Mouse (Mus musculus) thymus, adult 18-20 months (tissue): ENCODE data around the gene Tle3.

ENCODE experiments used
- DNase-seq, 2 experiments: peaks; one replicate each; pipeline ENCODE4 v3.0.0; 2022; ENCODE audit warnings: mixed read lengths in 2 of 2

Tle3 gene

GRCm38 (mm10) chr9:61398160-61398559 is 26.0 kb downstream of the Tle3 start:
- no peak for DNase-seq

- no peak for DNase-seq
Measured at GRCm38 (mm10) chr9:61400132-61400531, 28.0 kb downstream of the Tle3 start.

DNA sequence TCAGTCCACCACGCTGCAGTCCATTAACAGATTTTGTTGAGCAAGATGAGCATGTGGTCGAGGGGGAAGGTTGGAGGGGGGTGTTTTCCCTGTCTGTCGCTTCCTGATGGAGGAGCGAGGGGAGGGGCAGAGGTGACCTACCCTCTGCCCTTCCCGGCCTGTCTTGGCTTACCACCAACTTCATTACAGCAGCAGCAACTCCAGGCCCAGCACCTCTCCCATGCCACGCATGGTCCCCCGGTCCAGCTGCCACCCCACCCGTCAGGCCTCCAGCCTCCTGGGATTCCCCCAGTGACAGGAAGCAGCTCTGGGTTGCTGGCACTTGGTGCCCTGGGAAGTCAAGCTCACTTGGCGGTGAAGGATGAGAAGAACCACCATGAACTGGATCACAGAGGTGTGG is 29.5 kb downstream of the Tle3 start:
- no peak for DNase-seq

DNA sequence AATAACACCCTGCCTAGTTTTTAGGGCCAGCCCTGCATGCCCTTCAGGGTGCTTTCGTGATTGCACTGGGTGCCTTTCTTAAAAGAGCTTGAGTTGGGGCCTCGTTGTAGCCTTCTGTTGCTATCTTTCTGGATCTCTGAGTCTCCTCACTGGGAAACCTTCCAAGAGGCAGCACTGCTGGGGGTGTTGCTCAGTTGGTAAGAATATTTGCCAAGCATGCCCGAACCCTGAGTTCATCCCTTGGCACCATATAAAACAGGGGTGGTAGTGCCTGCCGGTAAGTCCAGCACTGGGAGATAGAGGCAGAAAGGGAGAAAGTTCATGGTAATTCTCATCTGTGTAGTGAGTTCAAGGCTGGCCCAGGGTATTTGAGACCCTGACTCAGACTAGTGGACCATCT is 30.1 kb downstream of the Tle3 start:
- DNase-seq = no peak

DNA sequence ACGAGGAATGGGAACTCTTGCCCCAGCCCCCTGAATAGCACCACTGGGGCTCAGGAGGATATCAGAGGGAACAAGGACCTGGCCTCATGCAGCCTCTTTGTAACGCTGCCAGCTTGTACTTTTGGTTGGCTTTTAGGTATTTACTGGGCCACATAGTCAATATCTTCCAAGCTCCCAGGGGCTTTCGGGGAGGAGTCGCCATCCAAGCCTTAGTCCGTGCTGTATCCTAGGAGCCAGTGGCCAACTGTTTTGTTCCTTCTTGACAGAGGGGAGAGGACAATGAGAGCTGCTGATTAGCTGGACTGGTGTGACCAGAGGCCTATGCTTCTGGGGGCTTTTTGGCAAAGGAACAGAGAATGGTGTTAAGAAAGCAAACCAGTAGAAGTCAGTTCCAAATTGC is 30.6 kb downstream of the Tle3 start:
- no peak for DNase-seq

DNA sequence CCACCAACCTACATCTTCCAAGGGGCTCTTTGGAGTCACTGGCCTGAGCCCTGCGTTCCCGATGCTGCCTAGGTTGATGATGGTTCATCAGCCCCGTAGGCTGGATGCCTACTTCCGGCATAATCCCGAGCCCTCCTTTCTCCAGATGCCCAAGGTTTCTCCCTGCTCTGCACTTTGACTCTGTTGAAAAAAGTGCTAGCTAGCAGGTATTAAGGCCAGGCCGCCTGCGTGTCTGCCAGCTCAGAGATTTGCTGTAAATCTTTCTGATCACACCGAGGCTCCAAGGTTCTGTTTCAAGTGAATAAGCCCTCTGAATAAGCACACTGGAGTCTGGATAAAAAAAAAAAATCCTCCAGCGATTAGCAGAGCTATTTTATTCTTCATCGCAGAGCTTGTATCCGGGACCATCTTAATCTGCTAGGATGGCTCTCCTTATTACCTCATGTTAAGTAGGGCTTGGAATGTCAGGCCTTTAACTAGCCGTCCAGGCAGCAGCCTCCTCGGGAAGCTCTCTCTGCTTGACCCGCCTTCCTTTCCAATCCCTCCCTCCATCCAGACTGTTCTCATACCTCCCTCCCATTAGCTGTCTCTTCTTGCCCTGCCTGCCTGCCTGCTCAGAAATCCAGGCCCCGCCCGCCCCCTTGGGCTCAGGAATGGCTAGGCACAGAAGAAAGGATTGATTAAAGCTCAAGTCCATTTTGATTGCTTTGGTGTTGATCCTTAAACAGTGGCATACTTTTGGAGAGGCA is 31.9 kb downstream of the Tle3 start:
- DNase-seq = no peak

DNA sequence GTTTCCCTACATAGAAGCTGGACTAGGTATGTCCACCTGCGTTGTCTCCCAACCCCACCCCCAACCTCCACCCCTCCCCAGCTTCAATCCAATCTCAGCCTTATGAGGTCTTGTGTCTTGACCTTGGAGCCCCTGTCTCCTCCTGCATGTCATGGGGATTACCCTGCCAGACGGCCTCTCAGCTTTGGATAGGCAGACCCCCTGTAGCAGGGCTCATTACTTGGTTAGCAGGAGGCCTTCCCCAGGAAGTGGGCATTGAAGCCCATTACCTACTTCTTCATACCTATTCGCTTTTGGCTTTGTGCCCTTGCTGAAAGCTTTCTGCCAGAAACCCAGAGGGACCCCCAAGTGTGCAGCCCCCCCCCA is 32.4 kb downstream of the Tle3 start:
- DNase-seq = no peak

DNA sequence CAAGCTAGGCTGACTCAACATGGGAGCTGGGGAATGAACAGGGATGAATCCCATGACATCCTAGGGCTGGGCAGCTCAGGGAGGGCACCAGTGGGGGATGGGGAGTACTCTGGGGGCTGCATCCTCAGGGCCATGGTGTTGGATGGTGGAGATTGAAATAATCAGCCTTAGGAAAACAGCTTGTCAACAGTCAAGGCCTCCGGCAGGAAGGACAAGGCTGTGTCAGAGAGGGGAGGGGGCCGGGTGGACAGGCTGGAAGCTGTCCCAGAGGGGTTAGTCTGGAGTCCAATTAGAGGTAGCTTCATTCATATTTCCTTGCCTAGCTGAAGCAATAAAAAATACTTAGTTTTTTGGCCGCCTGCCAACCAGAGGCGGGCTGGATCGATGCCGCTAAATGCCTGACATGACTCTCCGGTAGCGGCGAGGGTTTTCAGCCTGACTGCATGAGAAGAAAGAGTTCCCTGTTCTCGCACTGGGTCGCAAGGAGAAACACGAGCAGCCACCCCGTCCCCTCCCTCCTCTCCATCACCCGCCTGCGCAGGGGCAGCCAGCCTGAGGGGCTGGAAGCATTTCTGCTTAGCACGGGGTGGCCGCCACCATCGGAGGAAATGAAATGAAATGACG is 32.9 kb downstream of the Tle3 start:
- no peak for DNase-seq

- DNase-seq = no peak
Measured at GRCm38 (mm10) chr9:61406343-61406742, 34.2 kb downstream of the Tle3 start.

DNA sequence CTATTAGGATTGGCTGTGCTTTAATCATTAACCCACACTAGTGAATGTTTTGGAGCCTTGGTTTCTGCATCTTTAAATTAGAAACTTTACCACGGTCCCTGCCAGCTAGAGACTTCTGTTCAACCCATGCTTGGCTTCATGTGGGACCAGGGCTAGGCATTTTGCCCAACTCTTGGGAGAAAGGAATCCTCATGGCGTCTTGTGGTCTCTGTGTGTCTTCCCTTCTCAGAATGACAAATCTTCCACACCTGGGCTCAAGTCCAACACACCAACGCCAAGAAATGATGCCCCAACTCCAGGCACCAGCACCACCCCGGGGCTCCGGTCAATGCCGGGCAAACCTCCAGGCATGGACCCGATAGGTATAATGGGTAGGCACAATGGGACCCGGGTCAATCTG is 36.9 kb downstream of the Tle3 start:
- no peak for DNase-seq

- DNase-seq = no peak
Measured at GRCm38 (mm10) chr9:61413665-61414456, 41.7 kb downstream of the Tle3 start.

GRCm38 (mm10) chr9:61416571-61416970 is 44.4 kb downstream of the Tle3 start:
- no peak for DNase-seq

- no peak for DNase-seq
Measured at GRCm38 (mm10) chr9:61421626-61422025, 49.5 kb downstream of the Tle3 start.

DNA sequence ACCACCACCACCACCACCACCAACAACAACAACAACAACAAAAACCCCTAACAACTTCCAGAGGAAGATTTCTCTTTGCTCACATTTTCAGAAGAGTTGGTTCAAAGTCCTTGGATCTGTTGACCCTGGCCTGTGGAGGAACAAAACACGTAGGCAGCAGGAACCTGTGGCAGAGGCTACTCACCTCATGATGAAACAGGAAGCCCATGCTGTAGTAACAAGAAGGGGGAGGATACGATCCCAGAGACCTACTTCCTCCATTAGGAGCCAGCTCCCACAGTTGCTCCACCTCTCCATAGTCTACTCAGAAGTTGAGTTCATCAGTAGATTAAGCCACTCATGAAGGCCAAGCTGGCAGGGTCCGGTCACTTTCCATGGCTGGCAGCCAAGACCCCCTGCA is 52.1 kb downstream of the Tle3 start:
- DNase-seq = no peak

GRCm38 (mm10) chr9:61426493-61426892 is 54.3 kb downstream of the Tle3 start:
- no peak for DNase-seq

DNA sequence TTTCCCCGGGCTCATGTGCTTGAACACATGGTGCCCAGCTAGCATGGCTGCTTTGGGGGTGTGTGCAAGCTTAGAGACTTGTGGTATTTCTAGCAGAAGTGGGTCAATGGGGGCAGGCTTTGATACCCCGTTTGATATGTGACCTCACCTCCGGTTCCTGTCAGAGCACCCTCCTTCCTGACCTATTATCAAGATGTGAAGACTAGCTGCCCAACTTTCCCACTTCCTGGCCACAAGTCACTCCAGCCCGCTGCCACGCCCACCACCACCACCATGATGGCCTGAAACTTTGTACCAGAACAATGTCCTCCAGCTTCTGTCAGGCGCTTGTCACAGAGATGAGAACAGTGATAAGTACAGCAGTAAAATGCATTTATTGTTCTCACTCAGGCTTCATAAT is 54.9 kb downstream of the Tle3 start:
- peak; percentile 52 to 77 for DNase-seq

GRCm38 (mm10) chr9:61427901-61428300 is 55.7 kb downstream of the Tle3 start:
- DNase-seq = no peak

DNA sequence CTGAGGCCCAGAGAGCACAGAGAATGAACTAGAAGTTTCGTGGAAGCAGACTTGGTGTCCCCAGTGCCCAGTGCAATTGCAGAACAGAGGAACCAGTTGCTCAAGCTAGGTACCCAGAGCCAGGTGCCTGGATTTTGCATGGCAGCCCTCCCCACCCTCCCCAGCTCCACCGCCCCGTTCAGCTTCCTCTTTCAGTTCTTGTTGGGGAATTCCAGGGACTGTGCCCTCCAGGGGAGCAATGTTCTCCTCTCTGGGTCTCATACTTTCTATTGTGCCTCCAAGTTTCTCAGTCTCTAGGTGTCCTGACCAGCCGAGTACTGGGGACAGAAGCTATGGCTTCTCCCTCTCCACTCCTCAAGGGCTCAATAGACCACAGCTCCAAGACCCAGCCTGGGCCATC is 59.7 kb downstream of the Tle3 start:
- no peak for DNase-seq

DNA sequence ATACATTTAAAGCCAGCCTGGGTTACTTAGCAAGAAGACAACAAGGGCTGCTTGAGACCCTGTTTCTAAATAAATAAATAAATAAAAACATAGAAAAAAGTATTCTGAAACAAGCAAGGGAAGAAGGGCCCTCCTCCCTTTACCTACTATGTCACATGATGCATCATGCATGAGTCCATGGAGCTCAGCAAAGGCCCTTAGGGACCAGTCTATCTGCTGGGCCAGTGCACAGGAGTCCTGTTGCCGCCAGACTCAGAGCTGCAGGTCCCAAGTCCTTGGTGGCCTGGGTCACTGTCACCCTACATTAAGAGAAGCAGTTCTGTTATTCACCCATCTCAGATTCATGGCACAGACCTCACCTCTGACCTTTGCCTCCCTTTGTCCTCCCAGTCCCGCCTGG is 61.0 kb downstream of the Tle3 start:
- no peak for DNase-seq

DNA sequence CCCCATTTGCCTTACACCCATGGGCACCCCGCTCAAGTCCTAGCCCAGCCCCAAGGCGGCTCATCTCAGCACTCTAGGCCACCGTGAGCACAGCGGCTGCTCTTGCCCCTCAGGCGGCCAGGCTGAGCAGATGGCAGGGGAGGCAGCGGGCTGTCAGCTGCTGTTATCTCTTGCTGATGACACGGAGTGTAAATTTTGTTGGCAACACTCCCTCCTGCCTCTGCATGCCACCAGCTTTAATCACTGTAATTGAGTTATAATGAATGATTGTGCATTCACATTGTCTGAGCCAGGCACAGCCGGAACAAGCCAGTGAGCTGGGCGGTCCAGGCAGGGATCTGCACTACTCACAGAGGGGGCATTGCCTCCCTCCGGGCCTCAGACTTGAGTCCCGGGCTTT is 61.9 kb downstream of the Tle3 start:
- no peak for DNase-seq

- DNase-seq = peak; percentile 39 to 44
Measured at GRCm38 (mm10) chr9:61435191-61435989, 63.2 kb downstream of the Tle3 start.

DNA sequence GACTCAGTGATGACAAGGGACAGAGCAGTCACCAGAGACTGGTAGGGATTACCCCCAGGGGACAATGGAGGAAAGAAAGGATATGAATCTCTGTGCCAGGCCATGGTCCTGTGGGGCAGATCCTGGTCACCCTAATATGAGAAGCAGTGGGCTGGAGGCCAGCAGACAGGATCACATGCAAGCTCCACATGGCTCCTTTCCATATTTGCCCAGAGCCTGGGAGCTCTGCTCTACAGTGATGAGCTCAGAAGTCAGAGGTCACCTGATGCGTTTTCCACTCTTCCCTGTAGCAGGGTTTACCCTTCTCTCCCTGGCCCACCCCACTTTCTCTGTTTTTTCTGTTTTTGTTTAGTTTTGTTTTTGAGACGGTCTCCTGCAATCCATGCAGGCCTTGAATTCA is 63.9 kb downstream of the Tle3 start:
- no peak for DNase-seq

DNA sequence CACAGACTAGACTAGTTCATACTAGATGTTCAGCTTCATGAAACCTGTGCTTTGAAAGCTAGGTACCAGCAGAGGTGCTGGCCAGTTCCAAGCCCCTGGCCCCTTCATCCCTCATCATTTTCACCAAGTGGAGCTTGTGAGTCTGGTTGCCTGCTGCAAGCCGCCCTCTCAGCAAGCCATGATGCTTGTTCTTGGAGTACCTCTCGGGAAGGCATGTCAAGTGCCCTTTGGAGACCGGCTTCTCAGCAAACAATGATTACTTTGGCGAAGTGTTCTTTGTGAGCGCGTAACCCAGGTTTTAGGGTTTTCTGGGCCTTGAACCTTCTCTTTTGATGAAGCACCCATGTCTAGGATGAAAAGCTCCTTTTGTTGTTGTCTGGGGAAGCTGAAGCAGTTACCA is 64.6 kb downstream of the Tle3 start:
- DNase-seq = no peak
